In the genomic region with DNA sequence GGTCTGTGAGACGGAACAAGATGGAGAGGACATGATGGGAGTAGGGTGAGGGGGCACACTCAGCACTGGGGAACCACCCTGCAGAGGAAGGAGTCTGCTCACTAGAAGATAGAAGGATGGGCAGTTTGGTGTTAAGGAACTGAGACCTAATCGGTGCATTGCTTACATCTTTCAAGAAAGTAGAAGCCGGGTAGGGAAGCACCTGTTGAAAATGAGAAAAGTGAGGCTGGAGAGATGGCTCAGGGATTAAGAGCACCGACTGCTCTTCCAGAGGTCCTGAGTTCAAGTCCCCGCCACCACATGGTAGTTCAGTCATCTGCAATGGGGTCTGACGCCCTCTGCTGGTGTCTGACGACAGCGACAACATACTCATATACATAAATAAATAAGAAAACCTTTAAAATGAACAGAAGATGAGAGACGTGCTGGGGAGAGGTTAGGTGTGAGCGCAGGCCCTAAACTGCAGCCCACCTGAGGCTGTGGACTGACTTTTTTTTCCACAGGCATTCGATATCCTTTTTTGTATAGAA, we compare ENCODE assay signal across 11 mouse cellular contexts. TPM values are rescaled to one million over a fixed set of nuclear protein-coding genes. Genes with fewer than 3 reads are reported as not detected.
DNase-seq lines count a peak whose midpoint lies in the region; ATAC-seq and TF ChIP-seq lines count a peak whose summit lies in the region.
"Had no signal": no experiment of that assay in that cellular context is flagged by ENCODE, and none has a peak within 500 bp of the region (broad histone marks: within the 10 kb centered on the region; RNA-seq: fewer than 3 reads in every experiment).

No protein-coding gene starts in this region.

- H3K36me3 ChIP-seq in lung, embryonic 14.5 days (ENCODE audit: insufficient read depth), result no peaks in the 10 kb centered on the region
- no peaks in the 10 kb centered on the region for H3K36me3 ChIP-seq in stomach, postnatal 0 days (ENCODE audit: control insufficient read depth, insufficient read depth, low read length)
- no peaks in the 10 kb centered on the region for H3K36me3 ChIP-seq in midbrain, embryonic 15.5 days (replicated peaks)
- H3K36me3 ChIP-seq: hindbrain, embryonic 15.5 days had no signal

- 66% methylated on average over 11 of the region's 11 CpGs for WGBS in lung, embryonic 14.5 days
- 75% methylated on average over 11 of the region's 11 CpGs for WGBS in stomach, postnatal 0 days
- WGBS in midbrain, embryonic 15.5 days, result 74% methylated on average over 11 of the region's 11 CpGs

- H3K27ac ChIP-seq in lung, embryonic 14.5 days (ENCODE audit: low read depth), result no peak overlapping the region
- H3K27ac ChIP-seq in stomach, postnatal 0 days (replicated peaks), result no peak overlapping the region
- H3K27ac ChIP-seq in midbrain, embryonic 15.5 days, result no peak overlapping the region

- no peak overlapping the region for H3K4me2 ChIP-seq in lung, embryonic 14.5 days
- no peak overlapping the region for H3K4me2 ChIP-seq in stomach, postnatal 0 days (replicated peaks; ENCODE audit: low read depth)
- no peak overlapping the region for H3K4me2 ChIP-seq in midbrain, embryonic 15.5 days
- H3K4me2 ChIP-seq: hindbrain, embryonic 15.5 days had no signal

- H3K9ac ChIP-seq in lung, embryonic 14.5 days, result no peak overlapping the region
- H3K9ac ChIP-seq in stomach, postnatal 0 days (ENCODE audit: low read length), result no peak overlapping the region
- H3K9ac ChIP-seq in midbrain, embryonic 15.5 days, result no peak overlapping the region
- H3K9ac ChIP-seq: hindbrain, embryonic 15.5 days had no signal

- ATAC-seq in lung, embryonic 14.5 days (ENCODE audit: insufficient read depth), result no peak
- no peak for ATAC-seq in stomach, postnatal 0 days (ENCODE audit: low FRiP score, low TSS enrichment)
- no peak for ATAC-seq in midbrain, embryonic 15.5 days (replicated peaks)

- TF ChIP-seq EP300 in stomach, postnatal 0 days (optimal IDR thresholded peaks at IDR 0.05), result no peak

- peak; percentile 41 for TF ChIP-seq CTCF in lung, embryonic 14.5 days (IDR thresholded peaks at IDR 0.05; ENCODE audit: low read depth)
- TF ChIP-seq CTCF in stomach, postnatal 0 days (IDR thresholded peaks at IDR 0.05; ENCODE audit: low read depth), result peak; percentile 59

- DNase-seq in adrenal gland, postnatal 36 days, result peak; percentile 27 to 39
- DNase-seq in adrenal gland, adult 8-10 months, result no peak
- no peak for DNase-seq in lung, embryonic 14.5 days
- no peak for DNase-seq in lung, postnatal 25 days (ENCODE audit: low spot score)
- DNase-seq in induced T-regulatory cell, adult 2 months (ENCODE audit: low read depth), result peak; percentile 83
- no peak for DNase-seq in stomach, postnatal 0 days (ENCODE audit: low spot score)
- DNase-seq in embryo, embryonic 9.5 days (ENCODE audit: extremely low spot score), result no peak
- DNase-seq: gastrocnemius, postnatal 36 days; layer of hippocampus, adult 9-11 months had no signal

- H3K4me1 ChIP-seq in lung, embryonic 14.5 days (ENCODE audit: insufficient read depth), result no peaks in the 10 kb centered on the region
- H3K4me1 ChIP-seq in stomach, postnatal 0 days (replicated peaks; ENCODE audit: control insufficient read depth, insufficient read depth), result no peaks in the 10 kb centered on the region
- peaks cover 6% of the 10 kb centered on the region for H3K4me1 ChIP-seq in midbrain, embryonic 15.5 days

- H3K4me3 ChIP-seq in lung, embryonic 14.5 days (ENCODE audit: low read depth, low read length), result no peak overlapping the region
- no peak overlapping the region for H3K4me3 ChIP-seq in stomach, postnatal 0 days (ENCODE audit: low read depth, low read length)
- no peak overlapping the region for H3K4me3 ChIP-seq in midbrain, embryonic 15.5 days
- H3K4me3 ChIP-seq: hindbrain, embryonic 15.5 days had no signal

- no peaks in the 10 kb centered on the region for H3K27me3 ChIP-seq in lung, embryonic 14.5 days (ENCODE audit: insufficient read depth, low read length)
- no peaks in the 10 kb centered on the region for H3K27me3 ChIP-seq in stomach, postnatal 0 days (ENCODE audit: control insufficient read depth, insufficient read depth, low read length)
- no peaks in the 10 kb centered on the region for H3K27me3 ChIP-seq in midbrain, embryonic 15.5 days (replicated peaks)
- H3K27me3 ChIP-seq: hindbrain, embryonic 15.5 days had no signal

- H3K9me3 ChIP-seq in lung, embryonic 14.5 days (ENCODE audit: low read depth, low read length), result no peaks in the 10 kb centered on the region
- no peaks in the 10 kb centered on the region for H3K9me3 ChIP-seq in stomach, postnatal 0 days (ENCODE audit: control insufficient read depth, low read length)
- H3K9me3 ChIP-seq in midbrain, embryonic 15.5 days, result no peaks in the 10 kb centered on the region
- H3K9me3 ChIP-seq: hindbrain, embryonic 15.5 days had no signal

RNA-seq across cellular contexts. Expression of gene Ifnar1, which starts 25.1 kb away (rescaled TPM):
- total RNA-seq in adrenal gland, postnatal 36 days (2021), result 10 to 100 TPM; 67.0 to 83.7 TPM
- total RNA-seq in adrenal gland, adult 8-10 months (2022), result 10 to 100 TPM; 53.4 to 86.0 (median 68.6) TPM
- 73.3 and 73.6 TPM in 2 replicates for polyA plus RNA-seq in lung, embryonic 14.5 days (2014; fragmentation: Nextera tagmentation; extraction: Ambion mirVana)
- 18.3 and 19.2 TPM in 2 replicates for polyA plus RNA-seq in stomach, postnatal 0 days (2015; fragmentation: Nextera tagmentation; extraction: Ambion mirVana)
- 53.4 and 54.7 TPM in 2 replicates for polyA plus RNA-seq in midbrain, embryonic 15.5 days (2015; fragmentation: Nextera tagmentation; extraction: Ambion mirVana)

RNA-seq across cellular contexts. Expression of gene Il10rb, which starts 53.9 kb away (rescaled TPM):
- total RNA-seq in adrenal gland, postnatal 36 days (2021), result 100 to 1,000 TPM; 202 to 301 TPM
- 100 to 1,000 TPM; 281 to 305 (median 301) TPM for total RNA-seq in adrenal gland, adult 8-10 months (2022)
- 32.8 and 36.4 TPM in 2 replicates for polyA plus RNA-seq in lung, embryonic 14.5 days (2014; fragmentation: Nextera tagmentation; extraction: Ambion mirVana)
- polyA plus RNA-seq in stomach, postnatal 0 days (2015; fragmentation: Nextera tagmentation; extraction: Ambion mirVana), result 52.3 and 55.4 TPM in 2 replicates
- 11.7 and 11.9 TPM in 2 replicates for polyA plus RNA-seq in midbrain, embryonic 15.5 days (2015; fragmentation: Nextera tagmentation; extraction: Ambion mirVana)

Comparison
In these comparisons a context has a peak if more than half of its experiments do, and no peak if none do; other contexts are left out.
1. DNase-seq: peak in adrenal gland, postnatal 36 days (2 of 2) and induced T-regulatory cell, adult 2 months (single experiment); none in adrenal gland, adult 8-10 months (single experiment), lung, embryonic 14.5 days (single experiment), lung, postnatal 25 days (single experiment), stomach, postnatal 0 days (single experiment) and embryo, embryonic 9.5 days (single experiment).